Mouse (Mus musculus): ENCODE data around the gene Pars2.

The Pars2 gene

DNA sequence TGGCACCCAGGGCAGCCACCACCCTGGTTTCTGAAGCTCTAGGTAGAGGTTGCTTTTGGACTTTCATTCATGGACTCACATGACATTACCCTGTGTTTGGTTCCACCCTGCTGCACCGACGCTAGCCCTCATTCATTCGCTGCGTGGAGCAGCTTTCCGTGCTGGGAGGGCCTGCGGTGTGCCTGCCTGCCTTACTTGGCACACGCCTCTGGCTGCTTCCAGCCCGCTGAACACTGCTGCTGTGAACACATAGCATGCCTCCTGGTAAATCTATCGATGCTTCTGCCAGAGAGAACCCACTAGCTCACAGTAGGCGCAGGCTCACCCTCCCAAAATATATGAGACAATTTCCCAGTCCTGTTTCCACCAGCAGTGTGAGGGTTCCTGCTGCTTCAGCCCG, 53.5 kb downstream of the Pars2 start:
- no peak for DNase-seq (ENCODE audit: low read depth, low spot score)

Measured in CD4-positive, CD25-positive, alpha-beta regulatory T cell, adult 2 months (primary cell).